Comparison of ENCODE assay signal across 8 mouse cellular contexts in the genomic region with DNA sequence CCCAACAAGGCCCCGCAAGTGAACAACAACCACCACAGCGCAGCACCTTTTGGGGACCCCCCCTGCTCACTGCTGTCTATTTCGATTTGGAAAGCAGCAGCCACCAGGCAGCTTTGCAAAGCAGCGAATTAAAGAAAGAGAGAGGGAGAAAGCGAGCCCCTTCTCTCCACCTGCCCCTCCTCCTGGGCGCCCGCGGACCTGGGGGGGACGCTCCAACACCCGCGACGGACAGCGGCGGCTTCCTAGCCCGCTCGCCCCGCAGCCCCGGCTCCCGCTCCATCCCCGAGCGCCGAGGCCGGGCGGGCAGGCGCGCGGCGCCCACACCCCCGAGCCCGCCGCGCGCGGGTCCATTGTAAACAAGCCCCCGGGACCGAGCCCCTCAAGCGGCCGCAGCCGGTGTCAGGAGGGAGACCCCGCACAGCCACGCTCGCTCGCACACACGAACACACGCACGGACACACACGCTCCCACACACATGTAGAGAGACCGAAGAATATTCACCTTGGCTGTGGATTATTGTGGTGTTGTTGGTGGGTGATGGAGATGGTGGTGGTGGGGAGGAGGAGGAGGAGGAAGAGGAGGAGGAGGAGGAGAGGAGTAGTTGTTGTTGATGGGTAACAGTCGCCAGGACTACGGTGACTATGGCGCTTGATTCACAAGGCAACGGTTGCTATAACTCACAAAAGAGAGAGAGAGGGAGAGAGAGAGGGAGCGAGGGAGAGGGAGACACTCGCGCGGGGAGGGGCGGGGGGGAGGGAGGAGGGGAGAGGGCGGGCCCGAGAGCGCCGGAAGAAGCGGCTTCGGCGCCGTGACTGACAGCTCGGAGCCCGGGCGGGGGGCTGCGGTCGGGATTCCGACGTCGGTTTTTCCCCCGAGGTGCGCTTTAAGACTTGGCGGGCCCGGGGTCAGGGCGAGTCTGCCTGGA. TPM values are rescaled to one million over a fixed set of nuclear protein-coding genes. Genes with fewer than 3 reads are reported as not detected.
DNase-seq lines count a peak whose midpoint lies in the region; ATAC-seq and TF ChIP-seq lines count a peak whose summit lies in the region.

A gene (minus strand): TSS at position 696 of the 925 bp plus-strand sequence.

- H3K36me3 ChIP-seq in embryonic facial prominence, embryonic 15.5 days = no peaks in the 10 kb centered on the region
- H3K36me3 ChIP-seq in heart, embryonic 11.5 days (ENCODE audit: control insufficient read depth, insufficient read depth, low read length) = no peaks in the 10 kb centered on the region
- H3K36me3 ChIP-seq in kidney, postnatal 0 days (ENCODE audit: insufficient read depth, low read length) = no peaks in the 10 kb centered on the region
- H3K36me3 ChIP-seq in liver, embryonic 12.5 days = no peaks in the 10 kb centered on the region
- H3K36me3 ChIP-seq in stomach, embryonic 15.5 days = no peaks in the 10 kb centered on the region

- H3K9me3 ChIP-seq in embryonic facial prominence, embryonic 15.5 days (replicated peaks) = no peaks in the 10 kb centered on the region
- no peaks in the 10 kb centered on the region for H3K9me3 ChIP-seq in heart, embryonic 11.5 days (replicated peaks; ENCODE audit: control insufficient read depth, low read length)
- no peaks in the 10 kb centered on the region for H3K9me3 ChIP-seq in kidney, postnatal 0 days (replicated peaks; ENCODE audit: low read length)
- no peaks in the 10 kb centered on the region for H3K9me3 ChIP-seq in liver, embryonic 12.5 days (replicated peaks)
- no peaks in the 10 kb centered on the region for H3K9me3 ChIP-seq in stomach, embryonic 15.5 days

- peak within 1 kb of the TSS; percentile 100 for H3K27ac ChIP-seq in embryonic facial prominence, embryonic 15.5 days (replicated peaks)
- peak within 1 kb of the TSS; percentile 96 for H3K27ac ChIP-seq in heart, embryonic 11.5 days (ENCODE audit: low read depth, low read length)
- H3K27ac ChIP-seq in kidney, postnatal 0 days = peak within 1 kb of the TSS; percentile 100
- peak within 1 kb of the TSS; percentile 98 for H3K27ac ChIP-seq in liver, embryonic 12.5 days
- H3K27ac ChIP-seq in stomach, embryonic 15.5 days = peak within 1 kb of the TSS; percentile 100

- TF ChIP-seq CTCF in kidney, postnatal 0 days (IDR thresholded peaks at IDR 0.05; ENCODE audit: low read depth) = no peak

- peak within 1 kb of the TSS; percentile 89 for H3K4me3 ChIP-seq in embryonic facial prominence, embryonic 15.5 days (replicated peaks)
- H3K4me3 ChIP-seq in heart, embryonic 11.5 days (ENCODE audit: low read depth, low read length) = peak within 1 kb of the TSS; percentile 92
- peak within 1 kb of the TSS; percentile 98 for H3K4me3 ChIP-seq in kidney, postnatal 0 days (replicated peaks; ENCODE audit: low read depth, low read length)
- H3K4me3 ChIP-seq in liver, embryonic 12.5 days = peak within 1 kb of the TSS; percentile 95
- H3K4me3 ChIP-seq in stomach, embryonic 15.5 days (replicated peaks) = peak within 1 kb of the TSS; percentile 95

- no peaks in the 10 kb centered on the region for H3K27me3 ChIP-seq in embryonic facial prominence, embryonic 15.5 days
- no peaks in the 10 kb centered on the region for H3K27me3 ChIP-seq in heart, embryonic 11.5 days (ENCODE audit: control insufficient read depth, insufficient read depth, low read length)
- no peaks in the 10 kb centered on the region for H3K27me3 ChIP-seq in kidney, postnatal 0 days (ENCODE audit: insufficient read depth, low read length)
- no peaks in the 10 kb centered on the region for H3K27me3 ChIP-seq in liver, embryonic 12.5 days (replicated peaks)
- no peaks in the 10 kb centered on the region for H3K27me3 ChIP-seq in stomach, embryonic 15.5 days (replicated peaks)

- WGBS in embryonic facial prominence, embryonic 15.5 days = under 1% methylated on average over 73 of the region's 78 CpGs
- under 1% methylated on average over 67 of the region's 78 CpGs for WGBS in heart, embryonic 11.5 days (ENCODE audit: insufficient replicate concordance)
- under 1% methylated on average over 72 of the region's 78 CpGs for WGBS in kidney, postnatal 0 days
- WGBS in liver, embryonic 12.5 days (ENCODE audit: insufficient replicate concordance) = under 1% methylated on average over 75 of the region's 78 CpGs
- under 1% methylated on average over 73 of the region's 78 CpGs for WGBS in stomach, embryonic 15.5 days

- peak; percentile 51 for ATAC-seq in CD4-positive, CD25-positive, alpha-beta regulatory T cell, adult 4 months
- ATAC-seq in embryonic facial prominence, embryonic 15.5 days (ENCODE audit: insufficient number of reproducible peaks, low FRiP score, low TSS enrichment, low read depth) = peak; percentile 91
- ATAC-seq in heart, embryonic 11.5 days (replicated peaks; ENCODE audit: insufficient number of reproducible peaks, low FRiP score, low TSS enrichment) = peak; percentile 89
- peak; percentile 88 for ATAC-seq in kidney, postnatal 0 days (replicated peaks; ENCODE audit: low FRiP score, low read depth)
- ATAC-seq in liver, embryonic 12.5 days = peak; percentile 90
- ATAC-seq in stomach, embryonic 15.5 days (ENCODE audit: insufficient read depth, low FRiP score, low read depth) = peak; percentile 90

- H3K4me2 ChIP-seq in embryonic facial prominence, embryonic 15.5 days (replicated peaks) = peak within 1 kb of the TSS; percentile 72
- peak within 1 kb of the TSS; percentile 83 for H3K4me2 ChIP-seq in heart, embryonic 11.5 days
- peak within 1 kb of the TSS; percentile 71 for H3K4me2 ChIP-seq in kidney, postnatal 0 days (ENCODE audit: low read length)
- H3K4me2 ChIP-seq in liver, embryonic 12.5 days = peak within 1 kb of the TSS; percentile 88
- H3K4me2 ChIP-seq in stomach, embryonic 15.5 days = peak within 1 kb of the TSS; percentile 81

- peak within 1 kb of the TSS; percentile 84 for H3K9ac ChIP-seq in embryonic facial prominence, embryonic 15.5 days
- peak within 1 kb of the TSS; percentile 89 for H3K9ac ChIP-seq in heart, embryonic 11.5 days (ENCODE audit: low read depth, low read length)
- H3K9ac ChIP-seq in kidney, postnatal 0 days (ENCODE audit: low read depth, low read length) = peak within 1 kb of the TSS; percentile 92
- peak within 1 kb of the TSS; percentile 93 for H3K9ac ChIP-seq in liver, embryonic 12.5 days
- H3K9ac ChIP-seq in stomach, embryonic 15.5 days = peak within 1 kb of the TSS; percentile 94

- H3K4me1 ChIP-seq in embryonic facial prominence, embryonic 15.5 days = no peaks in the 10 kb centered on the region
- H3K4me1 ChIP-seq in heart, embryonic 11.5 days (ENCODE audit: control insufficient read depth, insufficient read depth, low read length) = no peaks in the 10 kb centered on the region; the same call in 1 of the 2 replicates
- no peaks in the 10 kb centered on the region; the same call in 1 of the 2 replicates for H3K4me1 ChIP-seq in kidney, postnatal 0 days (replicated peaks; ENCODE audit: insufficient read depth, low read length)
- H3K4me1 ChIP-seq in liver, embryonic 12.5 days = peaks cover 14% of the 10 kb centered on the region
- no peaks in the 10 kb centered on the region for H3K4me1 ChIP-seq in stomach, embryonic 15.5 days

- DNase-seq in adrenal gland, postnatal 4 days (ENCODE audit: low spot score in 2 of 2) = peak; percentile 10 to 13
- peak; percentile 94 for DNase-seq in kidney, postnatal 0 days (ENCODE audit: low spot score)
- peak; percentile 24 to 37 for DNase-seq in natural killer cell, adult 2 months (ENCODE audit: low spot score in 2 of 2)

RNA-seq across cellular contexts. Expression of the gene that starts here (rescaled TPM):
- polyA plus RNA-seq in CD4-positive, CD25-positive, alpha-beta regulatory T cell, adult 4 months (2017; shearing (Covaris generic)) = 1 to 10 TPM; 5.9 to 8.7 TPM
- 10 to 100 TPM; 15.1 TPM for total RNA-seq in adrenal gland, postnatal 4 days (2021)
- 14.3 and 16.2 TPM in 2 replicates for polyA plus RNA-seq in embryonic facial prominence, embryonic 15.5 days (2015; fragmentation: Nextera tagmentation; extraction: Ambion mirVana)
- polyA plus RNA-seq in heart, embryonic 11.5 days (2014; fragmentation: Nextera tagmentation; extraction: Ambion mirVana) = 8.3 and 10.3 TPM in 2 replicates
- 5.6 and 6.4 TPM in 2 replicates for polyA plus RNA-seq in kidney, postnatal 0 days (2015; fragmentation: Nextera tagmentation; extraction: Ambion mirVana)
- polyA plus RNA-seq in liver, embryonic 12.5 days (2016; fragmentation: Nextera tagmentation; extraction: Ambion mirVana) = 2.4 and 2.8 TPM in 2 replicates
- polyA plus RNA-seq in stomach, embryonic 15.5 days (2015; fragmentation: Nextera tagmentation; extraction: Ambion mirVana) = 8.7 and 9.6 TPM in 2 replicates

Comparison
In these comparisons a context has a peak if more than half of its experiments do, and no peak if none do; other contexts are left out.
1. Peak in every context shown above with its lines: DNase-seq, ATAC-seq, H3K4me3 ChIP-seq and H3K27ac ChIP-seq.
2. DNase-seq: peak in every context shown above with its lines; median percentile 94 in kidney, postnatal 0 days; 30 in natural killer cell, adult 2 months; 12 in adrenal gland, postnatal 4 days.